Mouse (Mus musculus): ENCODE data around the gene Arhgef12. TPM values are rescaled to one million over a fixed set of nuclear protein-coding genes. Genes with fewer than 3 reads are reported as not detected.

Arhgef12 gene
- polyA plus RNA-seq (2016; fragmentation: Nextera tagmentation; extraction: Ambion mirVana) = 8.4 and 9.3 TPM in 2 replicates

DNA sequence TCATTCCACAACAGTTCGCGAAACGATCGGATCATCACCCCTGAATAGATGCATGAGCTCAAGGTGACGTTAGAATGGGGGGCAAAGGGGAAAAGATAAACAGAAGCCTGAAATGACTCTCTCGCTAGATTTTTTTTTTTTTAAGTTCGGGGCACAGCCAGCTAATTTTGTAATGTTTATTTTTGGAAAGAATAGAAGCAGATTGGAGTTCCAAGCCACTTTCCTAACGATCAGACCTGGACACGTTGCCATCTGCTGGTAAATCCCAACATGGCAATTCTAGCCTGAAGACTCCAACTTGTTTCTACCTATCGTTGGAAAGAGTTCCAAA, at the start of gene Arhgef12:
Gene Arhgef12, minus strand, starts transcription at position 53 of the 331 bp plus-strand sequence.
- H3K4me3 ChIP-seq = peak within 1 kb of the TSS; percentile 91
- peak within 1 kb of the TSS; percentile 81 for H3K4me2 ChIP-seq
- peaks cover 34% of the 10 kb centered on the region for H3K4me1 ChIP-seq
- no peaks in the 10 kb centered on the region for H3K9me3 ChIP-seq (replicated peaks)
- H3K9ac ChIP-seq = peak within 1 kb of the TSS; percentile 94
- no peaks in the 10 kb centered on the region for H3K36me3 ChIP-seq
- H3K27me3 ChIP-seq (replicated peaks) = peaks cover 66% of the 10 kb centered on the region
- no peak for ATAC-seq
- H3K27ac ChIP-seq = peak within 1 kb of the TSS; percentile 97
- 40% methylated on average over 10 of the region's 10 CpGs for WGBS (ENCODE audit: insufficient replicate concordance)

- 40% methylated on average over 6 of the region's 6 CpGs for WGBS (ENCODE audit: insufficient replicate concordance)
- Histone ChIP-seq H3K36me3 (no peaks in the 10 kb centered on the region), H3K4me1 (no peaks in the 10 kb centered on the region), H3K4me2 (no peak overlapping the region), H3K27ac (no peak overlapping the region), H3K9ac (no peak overlapping the region), H3K27me3 (replicated peaks) (peaks cover 43% of the 10 kb centered on the region), H3K4me3 (no peak overlapping the region), H3K9me3 (replicated peaks) (no peaks in the 10 kb centered on the region)
- no peak for ATAC-seq
These were observed 48.9 kb upstream of the Arhgef12 start for GRCm38 (mm10) chr9:43155960-43156359.

- Histone ChIP-seq H3K4me3 (no peak overlapping the region), H3K9me3 (replicated peaks) (no peaks in the 10 kb centered on the region), H3K27ac (no peak overlapping the region), H3K4me2 (no peak overlapping the region), H3K9ac (no peak overlapping the region), H3K4me1 (no peaks in the 10 kb centered on the region), H3K27me3 (replicated peaks) (peaks cover 67% of the 10 kb centered on the region), H3K36me3 (no peaks in the 10 kb centered on the region)
- ATAC-seq = no peak
- 60% methylated on average over 6 of the region's 6 CpGs for WGBS (ENCODE audit: insufficient replicate concordance)
These were observed 44.7 kb upstream of the Arhgef12 start for GRCm38 (mm10) chr9:43151779-43152178.

DNA sequence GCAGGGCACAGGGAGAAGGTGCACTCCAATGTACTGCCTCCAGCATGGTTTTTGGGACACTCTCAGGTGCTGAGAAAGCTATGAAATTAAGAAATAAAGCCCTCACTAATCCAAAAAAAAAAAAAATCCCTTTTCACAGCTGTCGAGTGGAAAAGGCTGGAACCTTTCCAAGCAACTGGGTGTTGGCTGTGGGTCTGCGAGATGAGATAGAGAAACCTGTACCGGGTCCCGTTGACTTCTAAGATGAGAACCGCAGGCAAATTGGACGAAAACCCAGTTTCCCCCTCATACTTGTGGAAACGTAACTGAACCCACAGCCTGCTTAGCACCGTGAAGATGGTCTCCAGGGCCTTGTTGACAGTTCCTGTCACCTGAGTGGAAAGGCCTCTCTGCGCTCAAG, 43.9 kb upstream of the Arhgef12 start:
- Histone ChIP-seq H3K27ac (no peak overlapping the region), H3K4me2 (no peak overlapping the region), H3K9me3 (replicated peaks) (no peaks in the 10 kb centered on the region), H3K4me3 (no peak overlapping the region), H3K27me3 (replicated peaks) (peaks cover 60% of the 10 kb centered on the region), H3K36me3 (no peaks in the 10 kb centered on the region), H3K4me1 (no peaks in the 10 kb centered on the region), H3K9ac (no peak overlapping the region)
- 62% methylated on average over 9 of the region's 9 CpGs for WGBS (ENCODE audit: insufficient replicate concordance)
- ATAC-seq = no peak

- Histone ChIP-seq H3K4me2 (no peak overlapping the region), H3K9ac (no peak overlapping the region), H3K4me3 (no peak overlapping the region), H3K9me3 (replicated peaks) (no peaks in the 10 kb centered on the region), H3K27me3 (replicated peaks) (peaks cover 53% of the 10 kb centered on the region), H3K27ac (no peak overlapping the region), H3K4me1 (no peaks in the 10 kb centered on the region), H3K36me3 (no peaks in the 10 kb centered on the region)
- 41% methylated on average over 10 of the region's 10 CpGs for WGBS (ENCODE audit: insufficient replicate concordance)
- ATAC-seq = no peak
These were observed 43.0 kb upstream of the Arhgef12 start for GRCm38 (mm10) chr9:43150075-43150474.

- H3K27ac ChIP-seq = no peak overlapping the region
These were observed 42.5 kb upstream of the Arhgef12 start for GRCm38 (mm10) chr9:43149498-43149897.

GRCm38 (mm10) chr9:43145196-43145595, 38.2 kb upstream of the Arhgef12 start:
- Histone ChIP-seq H3K9me3 (replicated peaks) (no peaks in the 10 kb centered on the region), H3K27me3 (replicated peaks) (peaks cover 31% of the 10 kb centered on the region), H3K4me2 (no peak overlapping the region), H3K4me3 (no peak overlapping the region), H3K36me3 (no peaks in the 10 kb centered on the region), H3K27ac (no peak overlapping the region), H3K9ac (no peak overlapping the region), H3K4me1 (no peaks in the 10 kb centered on the region)
- WGBS (ENCODE audit: insufficient replicate concordance) = 67% methylated on average over 4 of the region's 4 CpGs
- ATAC-seq = no peak

More at GRCm38 (mm10) chr9:43149498-43149897, 42.5 kb upstream of the Arhgef12 start:
- Histone ChIP-seq H3K27me3 (replicated peaks) (peaks cover 48% of the 10 kb centered on the region), H3K4me3 (no peak overlapping the region), H3K4me1 (no peaks in the 10 kb centered on the region), H3K4me2 (no peak overlapping the region), H3K36me3 (no peaks in the 10 kb centered on the region), H3K9me3 (replicated peaks) (no peaks in the 10 kb centered on the region), H3K9ac (no peak overlapping the region)
- ATAC-seq = no peak
- WGBS (ENCODE audit: insufficient replicate concordance) = 53% methylated on average over 3 of the region's 3 CpGs

- H3K27ac ChIP-seq = no peak overlapping the region
- peaks cover 22% of the 10 kb centered on the region for H3K27me3 ChIP-seq (replicated peaks)
- H3K4me2 ChIP-seq = no peak overlapping the region
- no peak overlapping the region for H3K9ac ChIP-seq
- 58% methylated on average over 12 of the region's 12 CpGs for WGBS (ENCODE audit: insufficient replicate concordance)
- no peaks in the 10 kb centered on the region for H3K36me3 ChIP-seq
- H3K9me3 ChIP-seq (replicated peaks) = no peaks in the 10 kb centered on the region
- no peak overlapping the region for H3K4me3 ChIP-seq
- H3K4me1 ChIP-seq = no peaks in the 10 kb centered on the region
- no peak for ATAC-seq
These were observed 37.3 kb upstream of the Arhgef12 start for GRCm38 (mm10) chr9:43144206-43144810.

- Histone ChIP-seq H3K4me3 (no peak overlapping the region), H3K27ac (no peak overlapping the region), H3K4me1 (no peaks in the 10 kb centered on the region), H3K36me3 (no peaks in the 10 kb centered on the region), H3K27me3 (replicated peaks) (peaks cover 18% of the 10 kb centered on the region), H3K9me3 (replicated peaks) (no peaks in the 10 kb centered on the region), H3K4me2 (no peak overlapping the region), H3K9ac (no peak overlapping the region)
- ATAC-seq = no peak
- 3% methylated on average over 4 of the region's 4 CpGs for WGBS (ENCODE audit: insufficient replicate concordance)
These were observed 34.8 kb upstream of the Arhgef12 start for GRCm38 (mm10) chr9:43141839-43142238.

DNA sequence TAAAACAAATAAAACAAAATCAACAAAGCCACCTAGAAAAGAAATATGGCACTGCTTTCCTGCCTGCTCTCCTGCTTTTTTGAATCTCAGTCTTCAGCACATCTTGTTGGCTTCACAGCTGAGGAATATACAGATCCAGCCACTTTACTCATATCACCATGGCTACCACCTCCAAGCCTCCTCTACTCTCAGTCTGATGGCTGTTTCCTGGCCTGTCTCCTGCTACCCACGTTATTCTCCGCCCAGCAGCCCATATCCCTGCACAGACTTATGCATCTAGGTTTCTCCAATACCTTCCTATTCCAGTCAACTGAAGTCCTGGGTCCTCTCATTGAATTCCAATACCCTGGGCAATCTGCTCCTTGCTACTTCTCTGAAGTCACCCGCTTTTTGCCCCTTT, 26.5 kb upstream of the Arhgef12 start:
- no peaks in the 10 kb centered on the region for H3K36me3 ChIP-seq
- no peaks in the 10 kb centered on the region for H3K9me3 ChIP-seq (replicated peaks)
- no peak overlapping the region for H3K4me3 ChIP-seq
- H3K4me2 ChIP-seq = no peak overlapping the region
- ATAC-seq = no peak
- peaks cover 13% of the 10 kb centered on the region for H3K4me1 ChIP-seq
- H3K27me3 ChIP-seq (replicated peaks) = peaks cover 38% of the 10 kb centered on the region
- no peak overlapping the region for H3K9ac ChIP-seq
- WGBS (ENCODE audit: insufficient replicate concordance) = 53% methylated on average over 3 of the region's 3 CpGs
- H3K27ac ChIP-seq = no peak overlapping the region

DNA sequence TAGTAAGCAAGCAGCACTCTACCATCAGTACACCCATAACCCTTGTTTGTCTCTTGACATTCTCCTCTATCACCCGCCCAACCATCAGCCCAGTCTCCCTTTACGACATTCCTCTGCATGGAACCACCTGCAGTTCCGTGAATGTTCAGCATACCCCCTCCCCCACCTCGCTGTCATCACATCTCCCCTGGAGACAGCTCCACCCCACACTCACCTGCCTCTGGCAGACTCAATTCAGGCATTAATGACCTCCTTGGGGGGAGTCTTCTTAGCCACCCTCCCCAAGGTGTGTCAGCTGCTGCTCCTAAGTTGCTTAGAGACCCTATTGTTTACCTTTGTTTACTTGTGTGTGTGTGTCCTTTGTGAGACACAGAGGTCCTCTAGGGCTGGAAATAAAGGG, 25.3 kb upstream of the Arhgef12 start:
- Histone ChIP-seq H3K4me2 (no peak overlapping the region), H3K4me3 (no peak overlapping the region), H3K9me3 (replicated peaks) (no peaks in the 10 kb centered on the region), H3K4me1 (peaks cover 13% of the 10 kb centered on the region), H3K27ac (no peak overlapping the region), H3K9ac (no peak overlapping the region), H3K27me3 (replicated peaks) (peaks cover 41% of the 10 kb centered on the region), H3K36me3 (no peaks in the 10 kb centered on the region)
- 30% methylated on average over 4 of the region's 4 CpGs for WGBS (ENCODE audit: insufficient replicate concordance)
- no peak for ATAC-seq

GRCm38 (mm10) chr9:43131940-43132339, 24.9 kb upstream of the Arhgef12 start:
- ATAC-seq = no peak
- H3K9ac ChIP-seq = no peak overlapping the region
- no peak overlapping the region for H3K4me3 ChIP-seq
- peaks cover 13% of the 10 kb centered on the region for H3K4me1 ChIP-seq
- H3K27ac ChIP-seq = no peak overlapping the region
- 56% methylated on average over 5 of the region's 5 CpGs for WGBS (ENCODE audit: insufficient replicate concordance)
- H3K36me3 ChIP-seq = no peaks in the 10 kb centered on the region
- no peaks in the 10 kb centered on the region for H3K9me3 ChIP-seq (replicated peaks)
- no peak overlapping the region for H3K4me2 ChIP-seq
- H3K27me3 ChIP-seq (replicated peaks) = peaks cover 46% of the 10 kb centered on the region

DNA sequence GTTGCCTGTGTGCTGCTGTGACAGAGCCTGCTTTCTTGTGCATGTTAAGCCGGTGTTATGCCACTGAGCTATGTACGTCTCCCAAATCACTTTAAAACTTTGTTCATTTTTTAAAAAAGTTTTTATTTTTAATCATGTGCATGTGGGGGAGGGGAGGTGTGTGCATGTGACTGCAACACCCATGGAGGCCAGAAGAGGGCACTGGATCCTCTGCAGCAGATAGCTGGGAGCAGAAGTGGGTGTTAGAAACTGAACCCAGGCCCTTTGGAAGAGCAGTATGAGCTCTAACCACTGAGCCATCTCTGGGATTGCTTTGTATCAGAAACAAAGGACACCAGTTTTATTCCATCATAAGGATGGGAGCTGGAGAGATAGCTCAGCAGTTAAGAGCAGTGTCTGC, 23.6 kb upstream of the Arhgef12 start:
- no peak overlapping the region for H3K27ac ChIP-seq
- no peaks in the 10 kb centered on the region for H3K9me3 ChIP-seq (replicated peaks)
- 81% methylated on average over 2 of the region's 2 CpGs for WGBS (ENCODE audit: insufficient replicate concordance)
- H3K4me2 ChIP-seq = no peak overlapping the region
- no peaks in the 10 kb centered on the region for H3K36me3 ChIP-seq
- no peak overlapping the region for H3K4me3 ChIP-seq
- peaks cover 13% of the 10 kb centered on the region for H3K4me1 ChIP-seq
- H3K27me3 ChIP-seq (replicated peaks) = peaks cover 53% of the 10 kb centered on the region
- no peak for ATAC-seq
- H3K9ac ChIP-seq = no peak overlapping the region

Data from liver, embryonic 12.5 days (tissue).